Mouse (Mus musculus) erythroblast, embryonic 14.5 days (primary cell): ENCODE measurements around the gene Uqcrh. TPM values are rescaled to one million over a fixed set of nuclear protein-coding genes. Genes with fewer than 3 reads are reported as not detected.

Source experiments
- H3K27me3 ChIP-seq: 2 replicates; pipeline ENCODE4 v1.6.1; 2012; ENCODE audit warnings: inconsistent platforms; ENCODE audit not compliant: control insufficient read depth
- H3K36me3 ChIP-seq: 2 replicates; pipeline ENCODE4 v1.6.1; 2012; ENCODE audit warnings: mild to moderate bottlenecking, inconsistent platforms; ENCODE audit not compliant: control insufficient read depth
- H3K4me1 ChIP-seq: 2 replicates; pipeline ENCODE4 v1.6.1; 2012; ENCODE audit warnings: inconsistent platforms; ENCODE audit not compliant: control insufficient read depth
- H3K4me3 ChIP-seq: replicated peaks from 2 replicates; pipeline ENCODE3; 2012; ENCODE audit warnings: moderate library complexity, mild to moderate bottlenecking, inconsistent platforms
- H3K9me3 ChIP-seq: 2 replicates; pipeline ENCODE4 v1.6.1; 2012; ENCODE audit warnings: low read length, inconsistent platforms, mixed read lengths; ENCODE audit not compliant: control insufficient read depth
- GATA1 ChIP-seq: IDR thresholded peaks from 2 replicates; pipeline ENCODE4 v1.6.1; 2012; ENCODE audit warnings: low read length, inconsistent platforms, mixed read lengths
- TAL1 ChIP-seq: IDR thresholded peaks from 3 replicates; pipeline ENCODE4 v1.6.1; 2012; ENCODE audit warnings: low read length, inconsistent platforms, mixed read lengths
- polyA plus RNA-seq: library from polyadenylated mRNA; stranded (reverse); fragments of >175 nt; gene quantifications from 2 replicates; pipeline ENCODE4 v1.2.3, GENCODE M21; 2012

Gene Uqcrh
- polyA plus RNA-seq, 1 experiment: 16.3 TPM

GRCm38 (mm10) chr4:116040466-116040865 is 34.4 kb downstream of the Uqcrh start:
- no peaks in the 10 kb centered on the region for H3K4me1 ChIP-seq
- TF ChIP-seq GATA1 (no peak), TAL1 (no peak)
- no peaks in the 10 kb centered on the region for H3K27me3 ChIP-seq
- no peak overlapping the region for H3K4me3 ChIP-seq
- H3K36me3 ChIP-seq: peaks cover 42% of the 10 kb centered on the region
- H3K9me3 ChIP-seq: no peaks in the 10 kb centered on the region

GRCm38 (mm10) chr4:116033374-116033773 is 41.5 kb downstream of the Uqcrh start:
- H3K4me3 ChIP-seq: no peak overlapping the region
- no peaks in the 10 kb centered on the region for H3K4me1 ChIP-seq
- H3K9me3 ChIP-seq: no peaks in the 10 kb centered on the region
- peaks cover 30% of the 10 kb centered on the region for H3K36me3 ChIP-seq
- H3K27me3 ChIP-seq: no peaks in the 10 kb centered on the region
- TF ChIP-seq TAL1 (no peak), GATA1 (no peak)

- Histone ChIP-seq H3K9me3 (no peaks in the 10 kb centered on the region), H3K27me3 (no peaks in the 10 kb centered on the region), H3K4me3 (no peak overlapping the region), H3K36me3 (peaks cover 28% of the 10 kb centered on the region), H3K4me1 (no peaks in the 10 kb centered on the region)
- no peak for TF ChIP-seq TAL1
- no peak for TF ChIP-seq GATA1
Measured at GRCm38 (mm10) chr4:116032906-116033305, 42.0 kb downstream of the Uqcrh start.

- Histone ChIP-seq H3K9me3 (peaks cover 4% of the 10 kb centered on the region; the same call in 1 of the 2 replicates), H3K27me3 (peaks cover 56% of the 10 kb centered on the region), H3K36me3 (no peaks in the 10 kb centered on the region), H3K4me3 (peak within 1 kb of the TSS; percentile 59), H3K4me1 (peaks cover 10% of the 10 kb centered on the region)
- TF ChIP-seq GATA1 (no peak), TAL1 (no peak)
Measured at GRCm38 (mm10) chr4:116017902-116018746, 56.7 kb downstream of the Uqcrh start, which contains the start of gene Faah. Gene Faah, minus strand, starts transcription at chr4:116017926.

- peaks cover 56% of the 10 kb centered on the region for H3K27me3 ChIP-seq
- no peaks in the 10 kb centered on the region for H3K36me3 ChIP-seq
- peaks cover 4% of the 10 kb centered on the region; the same call in 1 of the 2 replicates for H3K9me3 ChIP-seq
- H3K4me3 ChIP-seq: peak overlapping the region; percentile 59
- H3K4me1 ChIP-seq: peaks cover 10% of the 10 kb centered on the region
- no peak for TF ChIP-seq GATA1
- TF ChIP-seq TAL1: no peak
Measured at GRCm38 (mm10) chr4:116017300-116017901, 57.5 kb downstream of the Uqcrh start.

Other genes starting within 250 kb of the Uqcrh start
- gene Mob3c, start 247.0 kb downstream of the Uqcrh start, polyA plus RNA-seq: 0.55 and 1.0 TPM in 2 replicates
- 7.1 and 8.0 TPM in 2 replicates for gene Mknk1, start 235.9 kb downstream of the Uqcrh start, polyA plus RNA-seq
- gene Kncn, start 190.7 kb downstream of the Uqcrh start, polyA plus RNA-seq: 0.02 TPM in 1 of 2 replicates, not detected in the other
- gene 6430628N08Rik, start 184.4 kb downstream of the Uqcrh start, polyA plus RNA-seq: not detected in 2 replicates
- not detected in 2 replicates for gene Dmbx1, start 135.1 kb downstream of the Uqcrh start, polyA plus RNA-seq
- 0.02 and 0.04 TPM in 2 replicates for gene Faah, start 57.1 kb downstream of the Uqcrh start, polyA plus RNA-seq
- 0.01 and 0.06 TPM in 2 replicates for gene Nsun4, start 21.2 kb downstream of the Uqcrh start, polyA plus RNA-seq
- 0.56 and 1.2 TPM in 2 replicates for gene Lrrc41, start 198 bp upstream of the Uqcrh start, polyA plus RNA-seq
- 0.21 and 0.25 TPM in 2 replicates for gene Rad54l, start 48.6 kb upstream of the Uqcrh start, polyA plus RNA-seq
- 0.10 and 0.18 TPM in 2 replicates for gene Pomgnt1, start 48.8 kb upstream of the Uqcrh start, polyA plus RNA-seq
- gene Lurap1, start 76.3 kb upstream of the Uqcrh start, polyA plus RNA-seq: not detected in 2 replicates
- gene Tspan1, start 92.5 kb upstream of the Uqcrh start, polyA plus RNA-seq: 0.05 TPM in 1 of 2 replicates, not detected in the other
- gene 1700042G07Rik, start 98.3 kb upstream of the Uqcrh start, polyA plus RNA-seq: not detected in 2 replicates
- not detected in 2 replicates for gene Gm49337, start 98.3 kb upstream of the Uqcrh start, polyA plus RNA-seq
- 0.01 and 0.05 TPM in 2 replicates for gene Pik3r3, start 146.5 kb upstream of the Uqcrh start, polyA plus RNA-seq